Mouse (Mus musculus) embryo, embryonic 11.5 days (tissue): ENCODE measurements around the gene Olfr1417.
A peak's percentile ranks its signal among the peaks of the same experiment; 100 is the strongest.

Experiments used
- DNase-seq: peaks from one replicate; pipeline ENCODE4 v3.0.0-alpha.2; 2012; ENCODE audit warnings: low read depth, low spot score

Gene Olfr1417

DNA sequence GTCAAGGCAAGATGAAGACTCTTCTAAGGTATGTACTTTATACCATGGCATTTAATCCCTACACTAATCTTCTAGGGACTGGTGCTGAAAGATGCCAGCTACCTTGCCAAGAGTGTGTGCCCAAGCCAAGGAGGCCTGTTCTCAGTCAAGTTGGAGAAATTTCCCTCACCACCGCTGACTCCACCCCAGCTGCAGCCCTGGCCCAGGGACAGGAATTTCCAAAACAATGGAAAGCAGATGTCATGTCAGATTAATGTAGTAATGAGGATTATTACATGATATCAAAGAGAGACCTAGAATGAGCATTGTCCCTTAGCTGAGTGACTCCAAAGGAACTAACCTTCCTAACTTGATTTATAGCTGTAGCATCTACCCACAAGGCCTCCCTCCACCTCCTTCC is 28.2 kb downstream of the Olfr1417 start:
- DNase-seq = no peak

DNA sequence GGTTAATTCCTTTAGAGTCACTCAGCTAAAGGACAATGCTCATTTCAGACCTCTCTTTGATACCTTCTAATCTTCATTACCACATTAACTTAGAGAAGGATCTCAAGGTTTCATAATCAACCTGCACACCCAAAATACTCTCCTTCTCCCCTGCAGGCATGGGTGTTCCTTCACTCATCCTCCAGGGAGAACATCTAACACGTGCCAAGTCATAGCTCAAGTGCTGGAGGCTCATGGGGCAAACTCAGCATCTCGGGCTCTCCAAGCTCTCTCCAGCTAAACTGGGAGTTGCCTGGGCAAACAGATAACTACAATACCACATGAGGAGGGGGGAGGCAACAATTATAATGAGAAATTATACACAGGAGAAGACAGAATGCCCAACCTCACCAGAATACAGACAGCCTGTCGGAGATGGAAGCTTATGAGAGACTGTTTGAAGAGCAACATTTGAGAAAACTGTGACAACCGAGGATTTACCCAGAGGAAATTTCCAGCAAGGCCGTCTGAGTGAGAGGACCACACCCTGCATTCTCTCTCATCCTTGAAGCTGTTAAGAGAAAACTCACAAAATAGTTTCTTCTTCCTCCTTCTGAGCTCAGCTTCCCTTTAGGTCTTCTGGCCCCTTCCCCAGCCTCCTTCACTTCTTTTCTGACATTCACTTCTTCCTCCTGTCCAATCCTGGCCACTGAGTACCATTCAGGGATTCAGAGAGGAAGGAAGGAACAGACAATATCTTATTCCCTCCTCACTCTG is 28.8 kb downstream of the Olfr1417 start:
- DNase-seq = no peak

DNA sequence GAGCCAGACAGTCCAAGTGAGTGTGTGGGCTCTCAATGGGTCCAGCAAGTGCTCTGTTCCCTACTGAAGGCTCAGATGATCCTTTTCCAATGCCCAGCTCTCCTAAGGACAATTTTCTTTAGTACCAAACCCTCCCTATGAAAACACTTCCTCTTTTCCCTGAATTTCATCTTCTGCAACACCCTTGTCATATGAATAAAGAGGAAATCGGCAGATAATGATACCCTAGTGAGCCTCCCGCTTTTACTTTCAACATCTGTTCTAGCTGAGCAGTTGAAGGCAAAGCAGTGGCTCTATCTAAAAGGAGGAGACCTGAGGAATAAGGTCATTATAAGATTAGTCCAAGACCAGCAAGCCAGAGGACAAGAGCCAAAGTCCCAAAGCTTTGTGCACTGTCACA is 30.6 kb downstream of the Olfr1417 start:
- DNase-seq = no peak

DNA sequence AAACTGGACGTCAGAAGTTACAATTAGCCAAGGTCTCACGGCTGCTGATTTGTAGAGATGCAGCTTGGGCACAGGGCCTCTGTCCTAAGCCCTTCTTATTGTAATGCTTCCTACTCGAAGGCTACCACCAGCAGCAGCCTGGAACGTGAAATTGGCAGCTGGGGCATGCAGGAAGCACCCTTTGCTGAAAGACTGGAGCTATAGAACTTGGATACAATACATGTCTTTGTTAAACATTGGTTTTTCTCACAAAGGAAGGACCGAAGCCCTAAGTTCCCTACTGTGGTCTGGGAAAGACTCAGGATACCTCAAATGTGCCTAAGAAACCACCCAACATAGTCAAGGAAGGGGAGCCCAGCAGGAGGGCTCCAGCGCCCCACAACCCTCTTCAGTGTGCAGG is 31.2 kb downstream of the Olfr1417 start:
- DNase-seq = no peak

DNA sequence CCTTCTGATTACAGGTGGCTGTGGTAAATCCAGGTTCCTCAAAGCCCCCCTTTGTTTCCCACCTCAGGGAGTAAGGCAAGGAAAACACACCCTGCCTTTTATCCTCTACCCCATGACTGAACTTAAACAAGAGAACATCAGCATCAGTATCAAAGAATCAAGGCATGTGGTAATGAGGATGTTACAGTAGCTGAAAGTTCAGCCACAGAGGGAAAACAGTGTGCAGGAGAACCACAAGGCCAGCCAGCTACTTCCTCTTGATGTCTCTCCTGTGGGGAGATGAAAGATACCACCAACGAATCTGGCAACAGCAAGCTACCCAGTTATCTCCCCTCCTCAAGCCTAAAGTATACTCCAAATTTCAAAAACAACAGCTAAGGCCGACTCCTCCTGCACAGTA is 31.8 kb downstream of the Olfr1417 start:
- DNase-seq = no peak

DNA sequence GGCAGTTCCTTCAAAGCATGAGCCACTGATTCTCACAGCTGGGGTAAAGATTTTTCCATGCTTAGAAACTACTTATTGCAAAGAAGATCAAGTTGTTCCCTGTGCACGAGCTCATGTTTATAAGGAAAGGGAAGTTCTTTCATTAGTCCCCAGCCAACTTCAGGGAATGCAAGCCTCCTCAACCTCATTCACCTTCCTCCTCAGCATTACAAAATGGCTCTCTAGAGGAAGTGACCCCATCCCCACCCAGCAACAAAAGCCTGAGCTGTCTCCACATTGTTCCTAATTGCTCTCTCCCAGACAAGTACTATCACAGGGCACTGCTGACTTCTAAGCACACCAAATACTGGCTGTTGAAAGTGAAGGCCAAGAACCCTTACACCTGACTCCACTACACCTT is 34.6 kb downstream of the Olfr1417 start:
- no peak for DNase-seq

DNA sequence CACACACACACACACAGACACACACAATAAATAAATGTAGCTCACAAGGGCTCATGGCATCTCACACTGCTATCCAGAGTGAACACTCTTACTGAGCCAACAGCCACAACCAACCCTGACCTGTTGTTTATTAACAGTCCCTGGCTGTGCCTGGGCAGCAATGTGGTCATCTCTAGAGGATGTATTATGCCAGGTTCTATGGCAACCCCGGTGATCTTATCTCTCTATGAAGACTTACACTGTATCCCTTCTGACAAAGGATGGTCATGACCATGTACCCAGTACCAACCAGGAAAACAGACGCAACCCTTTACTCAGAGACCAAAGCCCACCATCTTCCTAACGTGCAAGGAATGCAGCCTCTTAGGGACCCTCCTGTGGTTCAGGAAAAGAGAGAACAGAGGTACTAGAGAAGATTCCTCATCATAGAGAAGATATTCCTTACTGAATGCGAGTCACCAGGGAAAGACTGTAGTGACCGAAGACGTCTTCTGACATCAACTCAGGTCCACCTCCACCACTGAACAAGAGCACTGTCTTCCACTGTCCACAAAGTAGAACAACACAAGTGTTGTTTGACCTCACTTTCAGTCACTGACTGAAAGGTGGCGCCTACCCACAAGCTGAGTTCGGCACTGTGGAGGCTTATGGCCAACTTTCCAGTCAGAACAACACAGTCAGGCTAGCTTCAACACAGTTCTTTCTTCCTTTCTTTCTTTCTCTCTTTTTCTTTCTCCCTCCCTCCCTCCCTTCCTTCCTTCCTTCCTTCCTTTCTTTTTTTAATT is 38.3 kb downstream of the Olfr1417 start:
- DNase-seq = no peak

DNA sequence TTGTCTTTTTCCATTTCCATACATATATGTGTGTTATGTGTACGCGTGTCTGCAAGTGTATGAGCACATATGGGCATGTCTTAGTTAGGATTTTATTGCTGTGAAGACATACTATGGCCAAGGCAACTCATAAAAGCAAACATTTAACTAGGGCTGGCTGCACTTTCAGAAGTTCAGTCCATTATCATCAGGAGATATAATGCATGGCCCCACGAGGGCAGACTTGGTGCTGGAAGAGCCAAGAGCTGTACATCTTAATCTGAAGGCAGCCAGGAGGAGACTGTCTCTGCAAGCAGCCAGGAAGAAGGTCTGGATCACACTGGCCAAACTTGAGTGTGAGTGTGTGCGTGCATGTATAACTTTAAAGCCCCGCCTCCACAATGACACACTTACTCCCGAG is 44.6 kb downstream of the Olfr1417 start:
- DNase-seq = no peak

DNA sequence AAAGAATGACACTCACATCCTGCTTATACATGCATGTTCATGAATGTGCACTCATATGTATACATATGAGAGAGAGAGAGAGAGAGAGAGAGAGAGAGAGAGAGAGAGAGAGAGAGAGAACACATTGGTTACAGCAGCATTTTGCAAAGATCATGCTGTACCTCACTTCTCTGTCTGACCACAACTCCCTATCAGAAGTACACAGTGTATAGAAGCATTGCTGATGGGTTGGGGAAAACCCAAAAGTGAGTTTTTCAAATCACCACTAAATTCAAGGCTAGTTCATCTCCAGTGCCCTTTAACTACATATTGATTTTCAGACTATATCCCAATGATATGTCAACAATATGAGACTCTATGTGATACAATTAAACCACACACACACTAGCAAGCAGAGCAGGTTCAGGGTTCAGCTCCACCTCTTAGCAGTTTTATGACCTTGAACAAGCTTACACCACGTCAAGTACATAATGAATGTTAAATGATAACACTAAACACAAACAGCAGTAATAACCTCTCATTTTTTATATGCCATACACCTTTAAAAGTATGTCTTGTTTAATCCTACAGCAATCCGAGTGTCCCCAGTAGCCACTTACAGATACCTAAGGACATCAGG is 45.2 kb downstream of the Olfr1417 start:
- DNase-seq = no peak

DNA sequence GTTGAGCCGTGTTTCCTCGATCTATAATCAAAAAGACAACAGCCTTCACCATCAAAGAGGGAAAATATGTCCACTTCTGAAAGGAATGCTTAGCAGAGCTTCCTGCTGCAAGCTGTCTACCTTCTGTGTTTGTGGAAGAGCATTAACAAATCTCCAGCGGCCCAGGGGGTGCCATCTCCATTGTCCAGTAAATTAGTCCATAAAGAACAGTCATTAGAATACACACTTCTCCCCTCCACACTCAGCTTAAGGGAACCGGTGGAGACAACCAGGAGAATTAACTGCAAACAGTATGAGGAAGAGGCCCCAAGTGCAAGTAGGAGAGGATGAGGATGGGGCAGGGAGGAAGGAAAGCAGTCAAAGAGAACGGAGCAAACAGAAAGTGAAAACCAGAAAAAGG is 47.2 kb downstream of the Olfr1417 start:
- DNase-seq = no peak

DNA sequence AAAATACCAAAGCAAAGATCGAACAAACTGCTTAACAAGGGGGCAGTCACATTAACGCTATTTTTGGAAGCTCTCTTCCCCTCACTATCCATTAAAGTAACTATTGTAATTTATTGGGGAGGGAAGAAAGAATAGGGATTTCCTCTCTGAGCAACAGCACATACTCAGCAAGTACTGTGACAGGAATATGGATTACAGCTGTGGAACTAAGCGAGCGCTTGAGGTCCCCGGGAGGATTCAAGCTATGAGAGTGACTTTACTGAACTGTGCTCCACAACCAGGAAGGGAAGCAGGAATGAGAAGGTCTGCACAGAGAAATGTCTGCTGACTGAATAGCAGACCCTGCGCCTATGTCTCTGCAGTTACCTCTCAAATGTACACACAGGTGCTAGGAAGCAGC is 50.1 kb downstream of the Olfr1417 start:
- no peak for DNase-seq

DNA sequence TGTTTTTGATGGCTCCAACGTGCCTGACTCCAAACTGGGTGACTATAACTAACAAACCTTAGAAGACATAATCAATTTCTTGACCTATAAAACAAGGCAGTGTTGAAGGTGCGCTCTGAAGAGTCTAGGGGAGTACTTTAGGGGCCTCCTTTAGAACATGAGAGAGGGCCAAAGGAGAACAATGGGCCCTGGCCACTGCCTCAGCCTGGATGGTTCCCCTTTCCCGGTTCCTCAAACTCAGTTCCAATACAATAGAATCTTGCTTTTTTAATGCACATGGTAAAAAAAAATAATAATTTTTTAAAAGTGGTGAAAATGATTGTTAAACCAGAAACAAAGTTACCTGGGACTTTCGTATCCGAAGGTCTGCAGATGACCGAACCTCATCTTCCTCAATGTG is 51.2 kb downstream of the Olfr1417 start:
- DNase-seq = no peak

DNA sequence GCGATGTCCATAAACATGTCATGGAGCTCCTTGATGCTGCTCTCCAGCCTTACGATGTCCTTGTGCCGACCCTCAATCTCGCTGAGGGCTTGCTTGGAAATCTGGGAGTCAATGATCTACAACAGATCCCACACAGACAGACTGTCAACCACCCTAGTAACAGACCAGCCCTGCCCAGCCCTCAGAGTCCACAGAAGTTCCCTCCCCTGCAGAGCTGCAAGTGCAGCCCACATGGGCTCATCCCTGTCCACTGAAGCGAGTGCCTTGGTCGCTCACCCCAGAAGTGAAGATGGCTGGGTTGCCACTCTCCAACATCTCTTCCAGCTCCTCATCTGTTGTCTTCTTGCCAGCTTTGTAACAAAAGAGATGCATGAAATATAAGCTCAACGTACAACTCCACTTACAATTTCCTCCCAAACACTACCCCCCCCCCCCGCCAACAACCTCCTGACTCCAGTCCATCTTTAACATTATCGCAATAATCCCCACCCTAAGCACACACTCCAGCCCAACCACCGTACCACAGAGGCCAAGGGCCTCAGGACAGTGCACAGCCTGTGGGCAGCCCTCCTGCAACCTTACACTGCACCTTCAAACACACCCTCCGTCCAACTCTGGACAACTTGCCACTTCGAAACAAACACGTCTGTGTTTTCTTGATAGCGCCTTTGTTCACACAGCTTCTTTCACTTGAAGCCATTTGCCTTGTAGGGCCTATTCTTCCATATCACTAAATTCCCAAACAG is 53.4 kb downstream of the Olfr1417 start:
- DNase-seq = no peak

DNA sequence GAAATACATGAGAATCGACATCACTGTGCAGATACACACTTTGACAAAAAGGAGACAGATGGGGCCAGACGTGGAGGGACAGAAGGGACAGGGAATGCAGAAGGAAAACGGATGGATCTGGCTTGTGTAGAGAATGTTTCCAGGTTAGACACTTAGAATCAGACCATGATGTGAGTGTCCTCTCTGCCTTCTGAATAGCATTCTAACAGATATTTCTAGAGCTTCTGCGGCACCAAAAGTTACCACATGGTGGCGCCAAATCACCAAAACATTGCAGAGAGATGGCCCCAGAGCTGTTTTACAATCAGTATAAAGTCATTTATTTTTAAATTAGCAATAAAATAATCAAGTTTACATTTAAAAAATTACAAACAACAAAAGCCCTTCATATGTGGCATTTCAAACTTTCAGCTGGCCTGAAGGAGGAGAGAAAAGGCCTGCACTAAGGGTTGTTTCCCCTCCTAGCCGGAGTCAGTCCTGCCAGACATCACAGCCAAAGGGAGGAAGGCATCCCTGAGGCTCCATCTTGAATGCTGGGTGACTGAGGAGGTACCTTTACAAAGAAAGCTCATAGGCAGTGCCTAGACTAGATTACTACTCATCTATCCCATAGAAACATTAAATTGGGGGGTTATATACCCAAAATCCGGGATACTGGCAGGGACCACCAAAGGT is 61.7 kb downstream of the Olfr1417 start:
- peak; percentile 32 for DNase-seq
